Mouse (Mus musculus): Measurements from ENCODE around the gene Dpp9.

- TF ChIP-seq CTCF (IDR thresholded peaks at IDR 0.05; ENCODE audit: low read depth, low read length) (no peak), POLR2A (IDR thresholded peaks at IDR 0.05; ENCODE audit: extremely low read depth, insufficient read depth, low read length) (no peak)
Measured at GRCm38 (mm10) chr17:56144546-56144945, 74.2 kb downstream of the Dpp9 start.

Data from liver, adult 2 months (tissue).